Mouse (Mus musculus) retina, postnatal 1 day (tissue): ENCODE results near the gene Etv3.

ENCODE experiments used
- DNase-seq: peaks from one replicate; pipeline ENCODE4 v3.0.0-alpha.2; 2012

Etv3 gene

DNA sequence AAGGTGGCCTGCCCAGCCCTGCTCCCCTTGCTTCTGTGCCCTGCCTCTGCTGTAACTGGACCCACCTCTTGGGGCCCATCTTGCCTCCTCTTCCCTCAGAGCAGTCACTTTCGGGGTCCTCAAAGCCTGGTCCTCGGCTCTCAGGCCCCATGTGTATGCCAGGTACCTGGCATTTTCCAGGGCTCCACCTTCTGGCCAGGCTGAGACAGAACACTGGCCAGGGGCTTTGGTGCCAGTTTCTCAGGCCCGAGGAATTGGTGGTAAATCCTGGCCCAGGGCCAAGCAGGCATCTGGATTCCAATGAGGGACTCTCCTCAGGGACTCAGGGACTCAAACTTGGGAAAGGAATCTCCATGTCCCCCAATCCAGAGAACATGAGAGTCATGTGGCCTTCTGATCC is 34.9 kb downstream of the Etv3 start:
- peak; percentile 63 for DNase-seq

DNA sequence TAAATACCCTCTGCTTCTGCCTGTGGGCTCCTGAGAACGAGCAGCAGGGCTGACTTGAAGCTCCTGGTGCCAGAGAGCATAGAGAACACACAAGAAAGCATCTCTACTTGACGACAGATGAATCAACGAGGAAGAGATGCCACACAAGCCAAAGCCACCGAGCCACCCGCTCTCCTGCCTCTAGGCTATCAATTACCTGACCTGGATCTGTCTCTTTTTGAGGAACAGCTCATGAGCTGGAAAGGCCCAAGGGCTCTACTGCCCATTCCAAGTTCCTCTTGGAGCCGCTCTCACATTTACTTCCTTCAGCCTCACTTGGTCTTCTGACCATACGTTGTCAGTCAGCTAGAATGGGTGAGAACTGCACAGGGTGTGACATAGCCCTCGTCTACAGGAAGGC is 36.2 kb downstream of the Etv3 start:
- peak; percentile 61 for DNase-seq

DNA sequence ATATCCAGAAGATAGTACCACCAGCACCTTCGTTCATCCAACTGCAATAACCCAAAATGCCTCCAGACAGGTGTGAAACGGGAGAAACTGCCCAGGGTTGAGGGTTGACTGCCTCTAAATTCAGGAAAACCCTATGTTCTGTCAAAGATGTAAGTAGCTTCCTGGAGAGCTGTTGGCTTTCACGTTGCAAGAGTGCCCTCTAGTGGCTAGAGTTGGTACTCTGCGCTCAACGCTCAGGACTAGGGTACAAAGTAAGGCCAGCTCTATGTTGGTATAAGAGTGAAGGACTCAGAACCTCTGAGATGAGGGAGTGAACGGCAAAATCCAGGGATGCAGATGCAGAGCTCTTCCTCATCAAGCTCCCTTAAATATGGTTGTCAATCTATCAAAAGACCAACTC is 37.2 kb downstream of the Etv3 start:
- peak; percentile 87 for DNase-seq

DNA sequence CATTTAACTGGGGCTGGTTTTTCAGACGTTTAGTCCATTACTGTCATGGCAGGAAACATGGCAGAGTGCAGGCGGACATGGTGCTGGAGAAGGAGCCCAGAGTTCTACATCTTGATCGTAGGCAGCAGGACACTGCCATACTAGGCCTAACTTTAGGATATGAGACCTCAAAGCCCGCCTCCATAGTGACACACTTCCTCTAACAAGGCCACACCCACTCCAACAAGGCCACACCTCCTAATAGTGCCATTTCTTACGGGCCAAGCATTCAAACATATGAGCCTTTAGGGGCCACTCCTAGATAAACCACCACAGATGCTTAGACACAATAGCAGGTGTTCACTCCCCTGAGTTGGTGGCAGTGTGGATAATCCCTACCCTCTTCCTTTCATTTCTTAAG is 38.3 kb downstream of the Etv3 start:
- DNase-seq, result no peak

DNA sequence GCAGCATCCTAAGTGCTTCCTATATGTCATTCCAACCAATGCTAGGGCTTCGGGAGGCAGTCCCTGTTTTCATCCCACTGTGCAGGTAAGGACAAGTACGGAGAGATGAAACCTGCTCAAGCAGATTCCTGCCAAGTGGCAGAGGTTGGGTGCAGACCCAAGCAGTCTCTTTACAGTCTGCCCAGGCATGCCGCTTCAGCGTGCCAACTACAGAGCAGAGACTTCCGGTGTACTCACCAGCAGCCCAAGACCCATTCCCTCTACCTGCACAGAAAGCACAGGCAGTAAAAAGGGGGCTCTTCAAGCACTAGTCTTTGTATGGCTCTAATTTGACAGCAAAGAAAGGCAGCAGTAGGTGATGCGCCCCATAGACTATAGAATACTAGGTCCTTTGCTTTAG is 40.4 kb downstream of the Etv3 start:
- DNase-seq, result no peak

DNA sequence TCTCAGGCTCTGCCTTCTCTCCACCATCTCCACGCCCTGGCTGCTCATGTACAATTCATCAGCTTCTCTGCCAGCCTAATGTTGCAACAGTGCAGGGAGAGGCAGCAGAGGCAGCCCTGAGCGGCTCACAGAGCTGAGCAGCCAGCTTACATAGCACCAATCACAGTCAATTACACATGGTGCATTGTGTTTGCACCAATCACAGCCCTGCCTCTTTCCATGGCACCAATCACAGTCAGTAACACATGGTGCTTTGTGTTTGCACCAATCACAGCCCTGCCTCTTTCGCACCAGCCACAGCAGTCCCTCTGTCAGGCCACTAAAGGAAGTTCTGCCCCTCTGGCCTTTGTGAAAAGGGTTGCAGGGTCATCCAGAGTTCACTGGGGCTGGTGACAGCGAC is 40.9 kb downstream of the Etv3 start:
- peak; percentile 98 for DNase-seq

DNA sequence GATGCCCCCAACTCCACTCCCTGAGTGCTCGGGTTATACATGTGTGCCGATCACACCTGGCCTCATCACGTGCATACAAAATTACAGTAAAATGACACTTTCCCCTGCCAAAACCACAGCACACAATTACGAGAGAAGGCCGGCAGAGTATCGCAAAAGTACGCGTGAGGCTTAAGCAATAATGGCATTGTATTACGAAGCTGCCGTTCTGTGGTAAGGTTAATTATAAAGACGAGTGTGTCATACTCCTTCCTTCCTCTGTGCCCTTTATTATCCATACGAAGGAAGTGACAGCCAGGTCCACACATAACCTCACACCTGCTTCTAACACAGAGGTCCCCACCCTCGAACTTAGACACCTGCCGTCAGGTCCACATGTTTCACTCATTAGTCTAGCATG is 42.3 kb downstream of the Etv3 start:
- no peak for DNase-seq

DNA sequence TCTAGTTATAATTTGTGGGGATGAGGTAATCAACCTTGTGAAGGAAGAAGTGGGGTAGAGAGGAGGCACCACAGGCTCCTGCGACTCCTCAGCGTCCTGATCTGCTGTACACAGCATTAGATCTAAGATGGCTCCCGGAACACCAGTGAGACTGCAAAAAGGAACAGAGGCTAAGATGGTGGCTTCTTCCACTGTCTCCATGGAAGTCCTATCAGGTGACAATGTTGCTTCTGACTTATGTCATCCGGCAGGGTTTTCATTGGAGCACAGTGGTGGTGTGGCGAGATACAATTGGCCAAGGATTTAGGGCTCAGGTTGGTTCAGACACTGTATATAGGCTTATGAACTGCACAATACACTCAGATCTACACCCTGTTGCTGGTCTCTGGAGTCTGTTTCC is 43.5 kb downstream of the Etv3 start:
- DNase-seq, result no peak

DNA sequence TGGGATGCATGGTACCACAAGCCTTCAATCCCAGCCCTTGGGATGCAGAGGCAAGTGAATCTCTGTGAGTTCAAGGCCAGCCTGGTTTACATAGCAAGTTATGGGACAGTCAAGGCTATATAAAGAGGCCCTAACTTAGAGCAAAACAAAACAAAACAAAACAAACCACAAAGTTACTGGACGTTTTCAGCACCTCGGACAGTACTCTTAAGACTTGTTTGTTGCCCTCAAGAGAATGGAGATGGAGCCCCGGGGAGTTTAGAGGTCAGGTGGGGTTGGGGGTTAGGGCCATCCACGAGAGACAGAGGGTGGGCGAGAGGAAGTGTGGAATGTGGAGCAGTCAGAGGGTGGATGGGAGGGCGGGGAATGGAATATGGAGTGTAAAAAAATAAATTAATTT is 50.6 kb downstream of the Etv3 start:
- DNase-seq, result peak; percentile 36

DNA sequence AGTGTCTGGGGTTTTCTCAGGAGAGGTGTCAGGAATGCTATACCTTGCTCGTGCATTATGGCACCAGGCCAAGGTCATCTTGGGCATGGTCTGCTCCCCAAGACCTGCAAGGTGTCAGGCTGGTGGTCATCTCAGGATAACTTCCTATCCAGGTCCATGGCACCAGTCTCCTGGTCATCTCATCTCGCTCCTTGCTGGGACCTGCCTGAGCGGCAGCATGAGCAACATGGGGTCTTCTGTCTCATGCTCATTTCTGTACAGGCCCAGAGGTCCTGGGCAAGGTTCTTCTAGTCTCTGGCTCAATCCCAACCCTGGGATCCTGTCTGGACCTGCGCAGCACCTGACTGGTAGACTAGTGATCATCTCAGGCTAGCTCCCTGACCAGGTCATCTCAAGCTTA is 57.1 kb downstream of the Etv3 start:
- no peak for DNase-seq
